Mouse (Mus musculus) gastrocnemius, adult 18-20 months (tissue): Measurements from ENCODE around the gene Gm17409. TPM values are rescaled to one million over a fixed set of nuclear protein-coding genes. Genes with fewer than 3 reads are reported as not detected.

Source experiments
- total RNA-seq, 2 experiments: library from RNA; stranded (reverse); gene quantifications; 2 replicates each; pipeline ENCODE4 v1.2.3; 2021

Gm17409 gene
- total RNA-seq, 2 experiments from 2014 or later = not detected

Other genes with a start within 250 kb of the Gm17409 start
- gene Acvr1c, start 112.2 kb upstream of the Gm17409 start, total RNA-seq = under 1 TPM; 0.57 to 0.71 TPM
- gene Acvr1, start 97.0 kb downstream of the Gm17409 start, total RNA-seq = 10 to 100 TPM; 20.6 to 26.8 TPM
- gene Upp2, start 97.2 kb downstream of the Gm17409 start, total RNA-seq = 1 to 10 TPM; 2.1 to 3.1 TPM